Mouse (Mus musculus) C2C12 (cell line): ENCODE measurements around the gene Ppp1cc. TPM values are rescaled to one million over a fixed set of nuclear protein-coding genes. Genes with fewer than 3 reads are reported as not detected.

Source experiments
- H3K27me3 ChIP-seq: one replicate; pipeline ENCODE4 v1.6.1; 2011; ENCODE audit not compliant: control insufficient read depth, insufficient read depth, insufficient read length
- H3K36me3 ChIP-seq: one replicate; pipeline ENCODE4 v1.6.1; 2011; ENCODE audit not compliant: control insufficient read depth, insufficient read depth
- H3K4me3 ChIP-seq: one replicate; pipeline ENCODE4 v1.5.1; 2011; ENCODE audit warnings: mild to moderate bottlenecking, control low read depth; ENCODE audit not compliant: poor library complexity, insufficient read depth, severe bottlenecking
- H3K79me2 ChIP-seq: one replicate; pipeline ENCODE4 v1.6.1; 2011; ENCODE audit not compliant: control insufficient read depth, insufficient read depth
- H3K79me3 ChIP-seq: one replicate; pipeline ENCODE4 v1.6.1; 2011; ENCODE audit warnings: low read depth, control low read depth
- H3ac ChIP-seq: one replicate; pipeline ENCODE3; 2011; ENCODE audit warnings: low read depth; ENCODE audit not compliant: control insufficient read depth, insufficient read length
- CEBPB ChIP-seq: IDR thresholded peaks from one replicate; pipeline ENCODE4 v1.6.1; 2011; ENCODE audit warnings: low read depth, mild to moderate bottlenecking, control low read depth, moderate library complexity
- CTCF ChIP-seq: IDR thresholded peaks from one replicate; pipeline ENCODE4 v1.5.1; 2011; ENCODE audit not compliant: control insufficient read depth, insufficient read depth, insufficient read length
- FOSL1 ChIP-seq: IDR thresholded peaks from one replicate; pipeline ENCODE4 v1.8.0; 2011; ENCODE audit warnings: mild to moderate bottlenecking, low read length; ENCODE audit not compliant: poor library complexity, insufficient read depth, severe bottlenecking
- MAX ChIP-seq: IDR thresholded peaks from one replicate; pipeline ENCODE4 v1.6.1; 2011; ENCODE audit warnings: mild to moderate bottlenecking, control low read depth
- MYOD1 ChIP-seq: IDR thresholded peaks from one replicate; pipeline ENCODE4 v1.6.1; 2011; ENCODE audit warnings: low read depth; ENCODE audit not compliant: control insufficient read depth, insufficient read length
- MYOG ChIP-seq: IDR thresholded peaks from one replicate; pipeline ENCODE4 v1.6.1; 2011; ENCODE audit not compliant: control insufficient read depth, insufficient read length; ENCODE audit errors: extremely low read depth
- USF1 ChIP-seq: IDR thresholded peaks from one replicate; pipeline ENCODE4 v1.6.1; 2011; ENCODE audit warnings: low read depth, mild to moderate bottlenecking, control low read depth, moderate library complexity
- polyA plus RNA-seq: library from polyadenylated mRNA; unstranded; fragments of >200 nt; fragmentation: generic; extraction: Trizol; gene quantifications from one replicate; pipeline ENCODE4 v1.2.1, GENCODE M21; 2012; ENCODE audit warnings: missing spikeins

Ppp1cc gene
- polyA plus RNA-seq, 1 experiment, result 183 TPM

DNA sequence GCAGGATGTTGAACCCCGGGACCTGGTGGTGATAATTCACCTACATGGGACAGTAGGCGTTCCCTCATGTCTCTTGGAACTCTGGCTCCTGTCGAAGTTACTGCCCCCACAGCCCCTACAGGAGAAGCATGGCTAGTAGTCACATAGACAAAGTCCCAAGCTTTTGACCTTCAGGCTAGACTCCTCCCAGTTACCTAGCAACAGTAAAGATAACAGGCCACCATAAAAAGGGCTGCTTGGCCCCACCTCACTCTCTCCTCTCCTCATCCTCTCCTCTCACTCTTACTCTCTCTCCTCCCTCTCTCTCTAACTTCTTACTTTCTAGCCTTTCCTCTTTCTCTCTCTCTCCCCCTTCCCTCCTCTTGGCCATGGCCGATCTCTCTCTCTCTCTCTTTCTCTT lies 42.8 kb downstream of the Ppp1cc start:
- TF ChIP-seq CEBPB, result no peak
- TF ChIP-seq FOSL1, result no peak
- no peak for TF ChIP-seq MYOD1
- no peak for TF ChIP-seq MAX
- no peak for TF ChIP-seq CTCF
- TF ChIP-seq USF1, result no peak
- TF ChIP-seq MYOG, result no peak
- Histone ChIP-seq H3K79me2 (no peaks in the 10 kb centered on the region), H3K79me3 (no peaks in the 10 kb centered on the region), H3K36me3 (no peaks in the 10 kb centered on the region), H3K27me3 (peaks cover 7% of the 10 kb centered on the region), H3K4me3 (no peak overlapping the region), H3ac (no peak overlapping the region)

DNA sequence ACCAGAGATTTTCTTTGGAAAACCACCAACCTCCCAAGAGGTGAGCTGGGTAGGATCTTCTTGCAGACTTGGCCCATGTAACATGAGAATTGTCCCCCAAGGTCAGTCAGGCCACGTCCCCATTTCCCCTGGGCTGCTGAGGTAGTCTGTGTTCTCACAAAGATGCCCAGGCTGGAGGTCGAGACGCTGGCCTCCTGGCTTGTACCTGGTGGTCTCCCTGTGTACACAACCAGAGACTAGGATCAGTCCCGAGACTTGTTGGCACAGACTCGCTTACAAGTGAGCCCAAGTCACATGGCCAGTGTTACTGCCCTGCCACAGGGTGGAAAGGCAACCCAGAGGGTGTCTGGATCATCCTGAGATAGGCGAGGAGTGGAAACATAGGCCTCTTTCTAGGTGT lies 43.8 kb downstream of the Ppp1cc start:
- Histone ChIP-seq H3K4me3 (no peak overlapping the region), H3K27me3 (peaks cover 12% of the 10 kb centered on the region), H3K36me3 (no peaks in the 10 kb centered on the region), H3K79me3 (no peaks in the 10 kb centered on the region), H3ac (no peak overlapping the region), H3K79me2 (no peaks in the 10 kb centered on the region)
- TF ChIP-seq FOSL1, result no peak
- no peak for TF ChIP-seq MYOG
- TF ChIP-seq CTCF, result no peak

DNA sequence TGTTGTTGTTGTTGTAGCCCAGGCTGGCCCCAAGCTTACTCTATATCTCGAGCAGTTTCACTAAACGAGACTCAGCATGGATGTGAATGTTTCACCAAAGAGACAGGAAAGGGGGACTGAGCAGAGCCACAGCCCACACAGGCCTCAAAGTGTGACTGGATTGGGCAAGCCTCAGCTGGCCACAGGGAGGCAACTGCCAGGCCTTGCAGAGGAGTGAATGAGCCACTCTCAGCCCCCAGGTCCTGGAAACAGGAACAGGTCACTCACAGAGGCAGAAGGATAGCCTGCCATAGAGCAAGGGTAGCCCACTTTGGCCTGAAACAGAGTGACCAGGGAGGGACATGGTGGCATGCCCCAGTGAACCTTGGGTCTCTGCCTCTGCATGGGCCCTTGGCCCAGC lies 46.1 kb downstream of the Ppp1cc start:
- no peak for TF ChIP-seq CEBPB
- TF ChIP-seq MYOG, result no peak
- no peak for TF ChIP-seq USF1
- TF ChIP-seq MYOD1, result no peak
- no peak for TF ChIP-seq FOSL1
- no peak for TF ChIP-seq MAX
- no peak for TF ChIP-seq CTCF

DNA sequence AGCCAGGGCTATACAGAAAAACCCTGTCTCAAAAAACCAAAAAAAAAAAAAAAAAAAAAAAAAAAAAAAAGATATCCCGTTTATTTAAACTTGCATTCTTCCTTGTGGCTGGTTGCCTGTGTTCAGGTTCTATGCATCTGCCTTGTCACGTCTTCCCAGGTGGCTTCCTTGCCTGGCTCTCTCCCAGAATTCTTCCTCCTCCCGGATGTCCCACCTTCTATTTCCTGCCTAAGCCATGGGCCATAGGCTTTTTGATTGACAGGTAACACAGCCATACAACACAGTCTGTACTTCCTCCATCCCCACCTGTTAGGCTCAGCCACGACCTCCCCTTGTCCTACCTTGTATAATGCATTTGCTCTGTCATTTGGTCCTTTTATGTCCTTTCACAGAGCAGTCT lies 48.4 kb downstream of the Ppp1cc start, which contains the start of gene Hvcn1:
Hvcn1 (plus strand) TSS at position 330 of the 400 bp plus-strand sequence.
- H3K27me3 ChIP-seq, result peaks cover 47% of the 10 kb centered on the region
- H3K4me3 ChIP-seq, result no peak within 1 kb of the TSS
- H3K36me3 ChIP-seq, result no peaks in the 10 kb centered on the region

More for the DNA sequence above, 46.1 kb downstream of the Ppp1cc start:
- no peak overlapping the region for H3ac ChIP-seq
- H3K79me2 ChIP-seq, result no peaks in the 10 kb centered on the region
- no peak overlapping the region for H3K4me3 ChIP-seq
- no peaks in the 10 kb centered on the region for H3K36me3 ChIP-seq
- no peaks in the 10 kb centered on the region for H3K79me3 ChIP-seq
- H3K27me3 ChIP-seq, result peaks cover 30% of the 10 kb centered on the region

DNA sequence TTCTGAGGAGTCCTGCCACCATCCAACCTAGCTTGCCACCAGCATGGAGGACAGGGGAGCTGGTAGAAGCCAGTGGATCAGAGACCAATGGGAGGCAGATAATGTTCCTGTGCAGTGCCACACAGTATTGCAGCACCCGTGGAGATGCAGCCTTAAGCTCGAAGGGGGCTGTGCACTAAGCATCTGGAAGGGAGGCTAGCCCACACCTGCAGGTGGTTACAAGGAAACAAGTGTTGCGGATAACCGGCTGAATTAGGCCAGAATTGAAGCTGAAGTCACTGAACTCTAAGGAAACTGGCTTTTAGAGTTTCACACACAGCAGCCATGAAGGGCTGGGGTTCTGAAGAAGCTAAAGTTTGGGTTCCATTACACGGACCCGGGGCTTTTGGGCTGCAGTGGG lies 50.8 kb downstream of the Ppp1cc start:
- H3ac ChIP-seq, result no peak overlapping the region
- no peaks in the 10 kb centered on the region for H3K79me3 ChIP-seq
- TF ChIP-seq FOSL1, result no peak
- TF ChIP-seq MYOG, result no peak
- no peak for TF ChIP-seq CEBPB
- TF ChIP-seq MYOD1, result no peak
- no peak for TF ChIP-seq MAX
- TF ChIP-seq USF1, result no peak
- TF ChIP-seq CTCF, result no peak
- H3K27me3 ChIP-seq, result peaks cover 45% of the 10 kb centered on the region
- no peaks in the 10 kb centered on the region for H3K36me3 ChIP-seq
- H3K4me3 ChIP-seq, result no peak overlapping the region
- H3K79me2 ChIP-seq, result no peaks in the 10 kb centered on the region

More for the DNA sequence above, 48.4 kb downstream of the Ppp1cc start, which contains the start of gene Hvcn1:
- Histone ChIP-seq H3K79me3 (no peaks in the 10 kb centered on the region), H3ac (no peak within 1 kb of the TSS), H3K79me2 (no peaks in the 10 kb centered on the region)
- TF ChIP-seq USF1, result no peak
- no peak for TF ChIP-seq MYOD1
- TF ChIP-seq FOSL1, result no peak
- no peak for TF ChIP-seq CEBPB
- TF ChIP-seq MYOG, result no peak
- no peak for TF ChIP-seq MAX
- TF ChIP-seq CTCF, result no peak

GRCm38 (mm10) chr5:122209591-122210368 lies 51.7 kb downstream of the Ppp1cc start:
- peaks cover 45% of the 10 kb centered on the region for H3K27me3 ChIP-seq
- no peaks in the 10 kb centered on the region for H3K36me3 ChIP-seq
- TF ChIP-seq USF1, result no peak
- no peak overlapping the region for H3K4me3 ChIP-seq
- H3K79me3 ChIP-seq, result no peaks in the 10 kb centered on the region
- H3K79me2 ChIP-seq, result no peaks in the 10 kb centered on the region
- H3ac ChIP-seq, result no peak overlapping the region
